Mouse (Mus musculus) heart, embryonic 12.5 days (tissue): ENCODE results near the gene Tmem211. TPM values are rescaled to one million over a fixed set of nuclear protein-coding genes. Genes with fewer than 3 reads are reported as not detected.

Source experiments
- polyA plus RNA-seq: library from polyadenylated mRNA; unstranded; fragments of >200 nt; fragmentation: Nextera tagmentation; extraction: Ambion mirVana; gene quantifications from 2 replicates; pipeline ENCODE4 v1.2.1, GENCODE M21; 2016

The Tmem211 gene
- polyA plus RNA-seq, 1 experiment from 2014 or later = not detected

Other genes starting within 250 kb of the Tmem211 start
- gene Grk3, start 211.1 kb upstream of the Tmem211 start, polyA plus RNA-seq = 14.1 and 16.1 TPM in 2 replicates
- gene Crybb2, start 156.8 kb upstream of the Tmem211 start, polyA plus RNA-seq = not detected in 2 replicates
- 1.4 and 1.5 TPM in 2 replicates for gene Crybb3, start 145.3 kb upstream of the Tmem211 start, polyA plus RNA-seq
- 20.0 and 22.8 TPM in 2 replicates for gene 2900026A02Rik, start 5.7 kb upstream of the Tmem211 start, polyA plus RNA-seq
- 2.4 and 3.0 TPM in 2 replicates for gene Sgsm1, start 83.9 kb downstream of the Tmem211 start, polyA plus RNA-seq
- gene Aym1, start 130.4 kb downstream of the Tmem211 start, polyA plus RNA-seq = not detected in 2 replicates